Mouse (Mus musculus): Measurements from ENCODE around the gene Lrrc43. TPM values are rescaled to one million over a fixed set of nuclear protein-coding genes. Genes with fewer than 3 reads are reported as not detected.

The Lrrc43 gene
- polyA plus RNA-seq, 1 experiment: 0.18 TPM

DNA sequence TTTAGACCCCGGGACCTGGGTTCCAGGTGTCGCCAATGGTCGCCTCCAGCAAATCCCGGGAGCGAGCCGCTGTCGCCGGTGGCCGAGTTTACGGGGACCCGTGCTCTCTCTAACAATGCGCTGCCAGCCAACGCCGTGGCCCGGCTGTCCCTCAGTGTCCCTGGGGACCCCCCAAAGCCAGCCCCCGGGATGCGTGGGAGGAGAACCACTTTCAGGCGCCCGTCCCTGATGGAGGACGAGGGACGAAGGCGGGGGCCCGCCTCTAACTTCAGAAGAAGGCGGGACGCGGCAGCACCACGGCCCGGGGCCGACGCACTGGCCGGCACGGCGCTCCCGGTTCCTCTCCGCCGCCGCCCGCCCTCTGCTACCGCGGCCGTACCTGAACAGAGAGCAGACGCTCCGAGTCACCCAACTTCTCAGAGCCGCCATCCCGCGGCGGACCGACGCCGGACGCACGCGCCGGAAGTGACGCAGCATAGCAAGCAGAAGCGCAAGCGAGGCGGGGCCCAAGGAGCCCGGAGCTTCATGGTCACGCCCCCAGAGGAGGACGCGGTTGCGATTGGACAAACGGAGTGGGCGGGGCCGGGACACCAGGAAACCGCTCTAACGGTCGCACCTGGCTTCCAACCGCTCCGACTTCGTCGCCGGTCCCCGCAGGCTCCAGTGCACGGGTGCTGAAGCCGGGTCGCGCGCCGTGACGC is 34.7 kb downstream of the Lrrc43 start, which contains the start of gene Diablo:
Gene Diablo (minus strand): TSS at position 485 of the 701 bp plus-strand sequence.
- WGBS: under 1% methylated on average over 82 of the region's 82 CpGs
- Histone ChIP-seq H3K4me3 (ENCODE audit: control insufficient read depth, insufficient read depth, low read length) (peak within 1 kb of the TSS; percentile 74), H3K27ac (ENCODE audit: control insufficient read depth, insufficient read depth, low read length) (no peak within 1 kb of the TSS), H3K36me3 (ENCODE audit: control insufficient read depth, insufficient read depth, low read length) (no peaks in the 10 kb centered on the region; the same call in 1 of the 2 replicates), H3K4me1 (replicated peaks; ENCODE audit: control insufficient read depth, insufficient read depth, low read length) (peaks cover 13% of the 10 kb centered on the region), H3K27me3 (ENCODE audit: control insufficient read depth, insufficient read depth, low read length) (no peaks in the 10 kb centered on the region)
- TF ChIP-seq POLR2A (IDR thresholded peaks at IDR 0.05; ENCODE audit: control insufficient read depth, extremely low read depth, insufficient read depth, low read length, poor library complexity): peak; percentile 95
- TF ChIP-seq CTCF (IDR thresholded peaks at IDR 0.05; ENCODE audit: borderline replicate concordance, control insufficient read depth, extremely low read depth, insufficient read depth, low read length, poor library complexity): 0 out of 2 replicates have a peak, but pooled peaks have one; percentile 32
- DNase-seq: peak; percentile 99

- no peaks in the 10 kb centered on the region; the same call in 1 of the 2 replicates for H3K36me3 ChIP-seq (ENCODE audit: control insufficient read depth, insufficient read depth, low read length)
- H3K27ac ChIP-seq (ENCODE audit: control insufficient read depth, insufficient read depth, low read length): no peak overlapping the region
- WGBS: under 1% methylated on average over 27 of the region's 27 CpGs
- TF ChIP-seq POLR2A (IDR thresholded peaks at IDR 0.05; ENCODE audit: control insufficient read depth, extremely low read depth, insufficient read depth, low read length, poor library complexity): no peak
- no peak for TF ChIP-seq CTCF (IDR thresholded peaks at IDR 0.05; ENCODE audit: borderline replicate concordance, control insufficient read depth, extremely low read depth, insufficient read depth, low read length, poor library complexity)
- no peak for DNase-seq
- no peaks in the 10 kb centered on the region for H3K27me3 ChIP-seq (ENCODE audit: control insufficient read depth, insufficient read depth, low read length)
- H3K4me3 ChIP-seq (ENCODE audit: control insufficient read depth, insufficient read depth, low read length): peak overlapping the region; percentile 67
- H3K4me1 ChIP-seq (replicated peaks; ENCODE audit: control insufficient read depth, insufficient read depth, low read length): peaks cover 13% of the 10 kb centered on the region
Measured at GRCm38 (mm10) chr5:123524393-123524750, 35.3 kb downstream of the Lrrc43 start.

GRCm38 (mm10) chr5:123525281-123525680 is 36.2 kb downstream of the Lrrc43 start, which contains the start of gene Gm49027:
Gene Gm49027 (minus strand): TSS chr5:123525488.
- Histone ChIP-seq H3K36me3 (ENCODE audit: control insufficient read depth, insufficient read depth, low read length) (peaks cover 5% of the 10 kb centered on the region), H3K27ac (ENCODE audit: control insufficient read depth, insufficient read depth, low read length) (no peak within 1 kb of the TSS), H3K4me1 (replicated peaks; ENCODE audit: control insufficient read depth, insufficient read depth, low read length) (peaks cover 13% of the 10 kb centered on the region), H3K4me3 (ENCODE audit: control insufficient read depth, insufficient read depth, low read length) (peak within 1 kb of the TSS; percentile 67), H3K27me3 (ENCODE audit: control insufficient read depth, insufficient read depth, low read length) (no peaks in the 10 kb centered on the region)
- WGBS: 96% methylated on average over 7 of the region's 7 CpGs
- DNase-seq: no peak
- TF ChIP-seq POLR2A (IDR thresholded peaks at IDR 0.05; ENCODE audit: control insufficient read depth, extremely low read depth, insufficient read depth, low read length, poor library complexity) (no peak), CTCF (IDR thresholded peaks at IDR 0.05; ENCODE audit: borderline replicate concordance, control insufficient read depth, extremely low read depth, insufficient read depth, low read length, poor library complexity) (no peak)

DNA sequence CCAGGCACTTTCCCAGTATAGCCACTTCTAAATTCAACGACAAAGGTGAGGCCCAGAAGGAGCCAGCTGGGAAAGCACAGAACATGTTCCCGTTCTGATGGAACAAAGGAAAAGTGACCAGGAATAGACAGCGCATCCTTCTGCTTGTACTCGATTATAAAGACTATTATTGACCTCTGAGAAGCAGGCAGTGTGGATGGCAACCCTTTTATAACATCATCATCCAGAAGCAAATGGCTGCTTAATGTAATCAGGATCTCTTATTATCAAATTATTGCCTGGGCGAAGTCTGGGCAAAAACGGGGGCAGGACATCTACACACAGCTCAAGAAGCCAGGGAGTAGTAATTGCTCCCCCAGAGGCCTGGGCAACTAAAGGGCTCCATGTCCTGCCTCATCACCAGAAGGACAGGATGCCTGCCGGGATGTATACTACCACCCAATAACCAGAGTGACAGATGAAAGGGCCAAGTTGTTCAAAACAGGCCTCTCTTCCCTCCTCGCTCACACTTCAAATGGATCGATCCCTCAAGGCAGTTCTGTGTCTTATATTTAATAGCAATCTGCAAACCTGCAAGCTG is 36.9 kb downstream of the Lrrc43 start:
- Histone ChIP-seq H3K36me3 (ENCODE audit: control insufficient read depth, insufficient read depth, low read length) (peaks cover 12% of the 10 kb centered on the region), H3K4me3 (ENCODE audit: control insufficient read depth, insufficient read depth, low read length) (no peak overlapping the region), H3K4me1 (replicated peaks; ENCODE audit: control insufficient read depth, insufficient read depth, low read length) (peaks cover 13% of the 10 kb centered on the region), H3K27ac (ENCODE audit: control insufficient read depth, insufficient read depth, low read length) (no peak overlapping the region), H3K27me3 (ENCODE audit: control insufficient read depth, insufficient read depth, low read length) (no peaks in the 10 kb centered on the region)
- no peak for TF ChIP-seq POLR2A (IDR thresholded peaks at IDR 0.05; ENCODE audit: control insufficient read depth, extremely low read depth, insufficient read depth, low read length, poor library complexity)
- TF ChIP-seq CTCF (IDR thresholded peaks at IDR 0.05; ENCODE audit: borderline replicate concordance, control insufficient read depth, extremely low read depth, insufficient read depth, low read length, poor library complexity): no peak
- DNase-seq: no peak
- 97% methylated on average over 9 of the region's 9 CpGs for WGBS

DNA sequence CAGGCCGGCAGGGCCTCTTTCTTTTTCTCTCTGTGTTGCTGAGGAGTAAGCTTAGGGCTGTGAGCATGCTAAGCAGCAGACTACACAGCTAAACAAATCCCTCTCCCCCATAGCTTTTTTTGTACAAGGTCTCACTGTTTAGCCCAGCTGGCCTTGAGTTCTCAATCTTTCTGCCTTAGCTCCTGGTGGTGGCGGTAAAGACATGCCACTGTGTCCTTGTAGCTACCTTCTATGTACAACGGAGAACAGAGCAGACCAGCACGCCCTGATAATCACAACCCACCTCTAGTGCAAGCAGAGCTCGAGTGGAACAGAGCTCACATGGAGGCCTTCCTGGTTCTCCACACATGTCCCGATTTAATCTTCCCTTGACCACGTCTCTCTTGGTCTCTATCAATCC is 39.5 kb downstream of the Lrrc43 start:
- TF ChIP-seq POLR2A (IDR thresholded peaks at IDR 0.05; ENCODE audit: control insufficient read depth, extremely low read depth, insufficient read depth, low read length, poor library complexity) (no peak), CTCF (IDR thresholded peaks at IDR 0.05; ENCODE audit: borderline replicate concordance, control insufficient read depth, extremely low read depth, insufficient read depth, low read length, poor library complexity) (no peak)
- Histone ChIP-seq H3K27me3 (ENCODE audit: control insufficient read depth, insufficient read depth, low read length) (no peaks in the 10 kb centered on the region), H3K36me3 (ENCODE audit: control insufficient read depth, insufficient read depth, low read length) (peaks cover 35% of the 10 kb centered on the region), H3K4me1 (replicated peaks; ENCODE audit: control insufficient read depth, insufficient read depth, low read length) (peaks cover 5% of the 10 kb centered on the region), H3K27ac (ENCODE audit: control insufficient read depth, insufficient read depth, low read length) (no peak overlapping the region), H3K4me3 (ENCODE audit: control insufficient read depth, insufficient read depth, low read length) (no peak overlapping the region)
- WGBS: 91% methylated on average over 7 of the region's 7 CpGs
- no peak for DNase-seq

DNA sequence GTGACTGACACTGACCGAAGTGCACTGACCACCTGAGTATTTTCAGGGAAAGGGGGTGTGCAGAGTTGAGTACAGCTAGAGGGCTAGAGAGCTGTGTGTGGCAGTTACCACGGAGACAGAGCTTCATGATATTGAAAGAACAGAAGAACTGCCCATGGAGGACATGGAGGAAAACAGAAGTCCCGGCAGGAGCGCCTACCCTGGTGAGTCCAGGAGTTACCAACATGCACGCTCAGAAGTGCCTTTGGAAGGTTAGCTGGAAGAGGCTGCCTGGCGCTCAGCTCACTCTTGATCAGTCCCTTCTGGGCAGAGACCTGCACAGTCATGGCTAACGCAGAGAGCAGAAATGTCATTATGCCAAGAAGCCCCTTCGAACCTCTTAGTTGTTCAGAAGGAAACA is 41.0 kb downstream of the Lrrc43 start:
- no peak for TF ChIP-seq POLR2A (IDR thresholded peaks at IDR 0.05; ENCODE audit: control insufficient read depth, extremely low read depth, insufficient read depth, low read length, poor library complexity)
- no peak for DNase-seq
- H3K36me3 ChIP-seq (ENCODE audit: control insufficient read depth, insufficient read depth, low read length): peaks cover 45% of the 10 kb centered on the region
- 97% methylated on average over 8 of the region's 8 CpGs for WGBS
- H3K27me3 ChIP-seq (ENCODE audit: control insufficient read depth, insufficient read depth, low read length): no peaks in the 10 kb centered on the region
- H3K4me3 ChIP-seq (ENCODE audit: control insufficient read depth, insufficient read depth, low read length): no peak overlapping the region
- no peaks in the 10 kb centered on the region for H3K4me1 ChIP-seq (replicated peaks; ENCODE audit: control insufficient read depth, insufficient read depth, low read length)
- no peak overlapping the region for H3K27ac ChIP-seq (ENCODE audit: control insufficient read depth, insufficient read depth, low read length)

Data from thymus, adult 2 months (tissue).